Comparison of ENCODE assay signal across 11 mouse cellular contexts in genomic region chr9:78021256-78021655, GRCm38 (mm10). TPM values are rescaled to one million over a fixed set of nuclear protein-coding genes. Genes with fewer than 3 reads are reported as not detected.
A peak's percentile ranks its signal among the peaks of the same experiment; 100 is the strongest.
DNase-seq lines count a peak whose midpoint lies in the region; ATAC-seq and TF ChIP-seq lines count a peak whose summit lies in the region.
"Had no signal": no experiment of that assay in that cellular context is flagged by ENCODE, and none has a peak within 500 bp of the region (broad histone marks: within the 10 kb centered on the region; RNA-seq: fewer than 3 reads in every experiment).

No protein-coding gene starts in this region.

- H3K36me3 ChIP-seq in liver, postnatal 0 days (replicated peaks; ENCODE audit: insufficient read depth, low read length), result no peaks in the 10 kb centered on the region
- no peaks in the 10 kb centered on the region for H3K36me3 ChIP-seq in liver, embryonic 12.5 days
- no peaks in the 10 kb centered on the region for H3K36me3 ChIP-seq in forebrain, postnatal 0 days (ENCODE audit: insufficient read depth)
- H3K36me3 ChIP-seq in stomach, embryonic 14.5 days (ENCODE audit: control insufficient read depth, insufficient read depth, low read length), result no peaks in the 10 kb centered on the region

- no peak for TF ChIP-seq EP300 in liver, postnatal 0 days (IDR thresholded peaks at IDR 0.05; ENCODE audit: low read depth)

- no peak overlapping the region for H3K4me2 ChIP-seq in liver, postnatal 0 days (ENCODE audit: low read depth, low read length)
- no peak overlapping the region for H3K4me2 ChIP-seq in liver, embryonic 12.5 days
- no peak overlapping the region for H3K4me2 ChIP-seq in forebrain, postnatal 0 days (ENCODE audit: low read depth)
- H3K4me2 ChIP-seq in stomach, embryonic 14.5 days (replicated peaks; ENCODE audit: low read depth, low read length), result no peak overlapping the region

- H3K27ac ChIP-seq in liver, postnatal 0 days (ENCODE audit: low read depth), result peak overlapping the region; percentile 73; the same call in 1 of the 2 replicates
- H3K27ac ChIP-seq in liver, embryonic 12.5 days, result no peak overlapping the region
- H3K27ac ChIP-seq in forebrain, postnatal 0 days (ENCODE audit: low read depth, low read length), result no peak overlapping the region
- peak overlapping the region; percentile 69; the same call in 1 of the 2 replicates for H3K27ac ChIP-seq in stomach, embryonic 14.5 days (ENCODE audit: low read length)

- 0 out of 2 replicates have a peak, but pooled peaks cover 4% of the 10 kb centered on the region for H3K4me1 ChIP-seq in liver, postnatal 0 days (ENCODE audit: insufficient read depth)
- peaks cover 18% of the 10 kb centered on the region for H3K4me1 ChIP-seq in liver, embryonic 12.5 days
- no peaks in the 10 kb centered on the region for H3K4me1 ChIP-seq in forebrain, postnatal 0 days (ENCODE audit: insufficient read depth)
- peaks cover 9% of the 10 kb centered on the region; the same call in 1 of the 2 replicates for H3K4me1 ChIP-seq in stomach, embryonic 14.5 days (ENCODE audit: control insufficient read depth, insufficient read depth, low read length)

- H3K27me3 ChIP-seq in liver, postnatal 0 days (ENCODE audit: insufficient read depth, low read length), result no peaks in the 10 kb centered on the region
- H3K27me3 ChIP-seq in liver, embryonic 12.5 days (replicated peaks), result peaks cover 17% of the 10 kb centered on the region; the same call in 1 of the 2 replicates
- no peaks in the 10 kb centered on the region for H3K27me3 ChIP-seq in forebrain, postnatal 0 days (ENCODE audit: insufficient read depth, low read length)
- no peaks in the 10 kb centered on the region for H3K27me3 ChIP-seq in stomach, embryonic 14.5 days (ENCODE audit: control insufficient read depth, insufficient read depth, low read length)

- DNase-seq in liver, postnatal 0 days, result no peak
- DNase-seq in forebrain, postnatal 0 days, result no peak
- DNase-seq in kidney, postnatal 25 days, result peak; percentile 38 to 82
- DNase-seq in thymus, postnatal 4 days, result no peak
- DNase-seq in layer of hippocampus, postnatal 10 days (ENCODE audit: low spot score in 2 of 2), result no peak
- DNase-seq in adrenal gland, adult 8-10 months, result no peak
- DNase-seq: cerebellum, adult 9-11 months had no signal

- no peak overlapping the region for H3K4me3 ChIP-seq in liver, postnatal 0 days (ENCODE audit: low read depth, low read length)
- H3K4me3 ChIP-seq in liver, embryonic 12.5 days, result no peak overlapping the region
- H3K4me3 ChIP-seq in forebrain, postnatal 0 days (ENCODE audit: low read depth, low read length), result no peak overlapping the region
- no peak overlapping the region for H3K4me3 ChIP-seq in stomach, embryonic 14.5 days (ENCODE audit: low read depth, low read length)
- H3K4me3 ChIP-seq: megakaryocyte, embryonic 14.5 days had no signal

- ATAC-seq in liver, postnatal 0 days, result no peak
- no peak for ATAC-seq in liver, embryonic 12.5 days
- ATAC-seq in forebrain, postnatal 0 days, result peak; percentile 45
- ATAC-seq in stomach, embryonic 14.5 days (ENCODE audit: insufficient number of reproducible peaks, insufficient read depth, low FRiP score, low read depth), result no peak

- no peak for TF ChIP-seq CTCF in liver, postnatal 0 days (IDR thresholded peaks at IDR 0.05; ENCODE audit: low read depth)
- no peak for TF ChIP-seq CTCF in forebrain, postnatal 0 days (IDR thresholded peaks at IDR 0.05; ENCODE audit: low read depth)

- 53% methylated on average over 9 of the region's 9 CpGs for WGBS in liver, postnatal 0 days (ENCODE audit: insufficient replicate concordance)
- 51% methylated on average over 9 of the region's 9 CpGs for WGBS in liver, embryonic 12.5 days (ENCODE audit: insufficient replicate concordance)
- 23% methylated on average over 9 of the region's 9 CpGs for WGBS in forebrain, postnatal 0 days
- 41% methylated on average over 9 of the region's 9 CpGs for WGBS in stomach, embryonic 14.5 days

- no peak overlapping the region for H3K9ac ChIP-seq in liver, postnatal 0 days (replicated peaks)
- H3K9ac ChIP-seq in liver, embryonic 12.5 days, result no peak overlapping the region
- no peak overlapping the region for H3K9ac ChIP-seq in forebrain, postnatal 0 days
- no peak overlapping the region for H3K9ac ChIP-seq in stomach, embryonic 14.5 days (replicated peaks; ENCODE audit: low read depth, low read length)

- no peaks in the 10 kb centered on the region for H3K9me3 ChIP-seq in liver, postnatal 0 days (ENCODE audit: low read length)
- no peaks in the 10 kb centered on the region for H3K9me3 ChIP-seq in liver, embryonic 12.5 days (replicated peaks)
- H3K9me3 ChIP-seq in forebrain, postnatal 0 days (ENCODE audit: low read length), result no peaks in the 10 kb centered on the region
- no peaks in the 10 kb centered on the region for H3K9me3 ChIP-seq in stomach, embryonic 14.5 days (ENCODE audit: control insufficient read depth, low read depth, low read length)

RNA-seq across cellular contexts. Expression of gene Gcm1, which starts 30.5 kb away (rescaled TPM):
- polyA plus RNA-seq in liver, postnatal 0 days (2015; fragmentation: Nextera tagmentation; extraction: Ambion mirVana), result not detected in 2 replicates
- polyA plus RNA-seq in liver, embryonic 12.5 days (2016; fragmentation: Nextera tagmentation; extraction: Ambion mirVana), result not detected in 2 replicates
- total RNA-seq in forebrain, postnatal 0 days (2014; rRNA removed), result not detected in 2 replicates
- not detected in 2 replicates for polyA plus RNA-seq in forebrain, postnatal 0 days (2015; fragmentation: Nextera tagmentation; extraction: Ambion mirVana)
- 0.20 TPM in 1 of 2 replicates, not detected in the other for polyA plus RNA-seq in stomach, embryonic 14.5 days (2014; fragmentation: Nextera tagmentation; extraction: Ambion mirVana)
- total RNA-seq in layer of hippocampus, postnatal 10 days (2021), result not detected
- not detected for total RNA-seq in adrenal gland, adult 8-10 months (2022)
- total RNA-seq: MEL had no signal

Comparison
In these comparisons a context has a peak if more than half of its experiments do, and no peak if none do; other contexts are left out.
1. H3K27ac ChIP-seq: peak in liver, postnatal 0 days (single experiment) and stomach, embryonic 14.5 days (single experiment); none in liver, embryonic 12.5 days (single experiment) and forebrain, postnatal 0 days (single experiment).
2. DNase-seq: peak in kidney, postnatal 25 days (2 of 2); none in liver, postnatal 0 days (single experiment), forebrain, postnatal 0 days (single experiment), thymus, postnatal 4 days (single experiment), layer of hippocampus, postnatal 10 days (0 of 2) and adrenal gland, adult 8-10 months (single experiment).